Mouse (Mus musculus) B cell, adult 62 days (primary cell): ENCODE data around the gene Abcc8. TPM values are rescaled to one million over a fixed set of nuclear protein-coding genes. Genes with fewer than 3 reads are reported as not detected.

Source experiments
- total RNA-seq: library from RNA; stranded (reverse); gene quantifications from 4 replicates; pipeline ENCODE4 v1.2.4, GENCODE M21; 2023

The Abcc8 gene
- 0.09 TPM in 1 of 4 replicates, not detected in the others for total RNA-seq

DNA sequence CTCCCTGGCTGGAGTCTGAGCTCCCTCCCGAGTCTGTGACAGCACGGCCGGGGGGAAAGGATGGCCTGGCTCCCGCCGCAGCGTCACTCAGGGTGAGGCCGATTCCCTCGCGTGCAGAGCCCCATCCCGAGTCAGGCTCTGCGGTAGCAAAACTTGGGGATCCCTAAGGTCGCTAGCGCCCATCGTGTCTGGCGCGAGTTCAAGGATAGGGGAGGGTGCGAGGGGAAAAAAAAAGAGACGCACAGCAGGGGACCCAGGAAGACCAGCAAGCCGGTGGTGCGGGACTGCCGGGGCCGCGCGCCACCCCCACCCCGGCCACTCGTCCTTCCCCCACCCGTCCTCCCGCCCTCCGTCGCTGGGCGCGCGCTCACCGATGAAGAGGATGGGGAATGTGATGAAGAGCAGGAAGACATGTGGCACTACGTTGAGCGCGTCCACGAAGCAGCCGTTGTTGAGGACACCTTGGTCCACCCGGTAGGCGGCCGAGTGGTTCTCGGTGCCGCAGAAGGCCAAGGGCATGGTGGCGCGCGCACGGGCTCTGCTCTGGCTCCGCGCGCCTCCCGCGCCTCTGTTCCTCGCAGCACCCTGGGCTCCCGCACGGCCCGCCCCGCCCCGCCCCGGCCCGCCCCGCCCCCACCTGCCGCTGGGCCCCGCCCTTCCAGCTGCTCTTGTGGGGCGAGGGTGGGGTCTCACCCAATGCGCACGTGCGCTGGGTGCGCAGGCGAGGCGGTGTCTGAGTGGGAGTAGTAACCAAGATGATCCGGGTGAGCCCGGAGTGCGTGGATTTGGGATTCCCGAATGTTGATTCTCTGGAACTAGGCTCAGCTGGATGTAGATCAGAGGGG lies at the start of gene Abcc8:
TSS of gene Abcc8 (minus strand) at position 603 of the 845 bp plus-strand sequence.

GRCm38 (mm10) chr7:46100563-46100962 lies 79.3 kb downstream of the Abcc8 start, which contains the start of gene Kcnj11:
Kcnj11 (minus strand) TSS chr7:46100764.

Other genes starting within 250 kb of the Abcc8 start
- not detected in 4 replicates for gene Abcc6, start 149.7 kb downstream of the Abcc8 start, total RNA-seq
- gene Nomo1, start 146.3 kb downstream of the Abcc8 start, total RNA-seq: 43.0 to 50.9 TPM (median 45.5 TPM) in 4 replicates
- not detected in 4 replicates for gene Kcnj11, start 79.3 kb downstream of the Abcc8 start, total RNA-seq
- not detected in 4 replicates for gene Ush1c, start 58.5 kb upstream of the Abcc8 start, total RNA-seq
- gene Otog, start 61.0 kb upstream of the Abcc8 start, total RNA-seq: not detected in 4 replicates
- gene Myod1, start 196.4 kb upstream of the Abcc8 start, total RNA-seq: 0.30 TPM in 1 of 4 replicates, not detected in the others
- 0.17 to 0.53 TPM (median 0.36 TPM) in 4 replicates for gene Kcnc1, start 216.5 kb upstream of the Abcc8 start, total RNA-seq